Mouse (Mus musculus) mammary gland, adult 2 months (tissue): ENCODE data around the gene H2-T23. TPM values are rescaled to one million over a fixed set of nuclear protein-coding genes. Genes with fewer than 3 reads are reported as not detected.

Source experiments
- polyA plus RNA-seq: library from polyadenylated mRNA; depleted of rRNA; stranded (reverse); fragments of >200 nt; gene quantifications from 2 replicates; pipeline ENCODE4 v1.2.3, GENCODE M21; 2012; ENCODE audit warnings: low replicate concordance; rRNA removed

The H2-T23 gene
- 279 and 344 TPM in 2 replicates for polyA plus RNA-seq

DNA sequence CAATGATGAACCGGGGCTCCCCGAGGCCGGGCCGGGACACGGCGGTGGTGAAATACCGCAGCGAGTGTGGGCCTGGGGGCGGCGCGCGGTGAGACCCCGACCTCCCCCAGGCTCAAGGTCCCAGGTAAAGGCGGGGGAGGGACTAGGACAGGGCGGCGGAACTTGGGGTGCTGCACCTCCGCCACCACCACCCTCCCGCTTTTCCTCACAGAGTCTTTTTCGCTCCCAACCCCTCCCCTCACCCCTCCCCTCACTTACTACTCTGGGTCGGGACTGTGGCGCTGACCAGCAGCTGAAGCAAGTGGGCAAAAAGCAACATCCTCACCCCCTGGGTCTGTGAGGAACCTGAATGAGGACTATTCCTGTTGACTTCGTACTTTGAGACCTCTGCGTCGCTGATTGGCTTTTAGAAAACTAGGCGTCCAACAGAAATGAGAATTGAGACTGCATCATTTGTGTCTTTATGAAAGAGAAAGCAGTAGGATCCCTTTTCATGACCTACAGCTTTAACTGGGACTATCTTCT lies at the start of gene H2-T23:
Gene H2-T23 (minus strand): TSS at position 505 of the 525 bp plus-strand sequence.

DNA sequence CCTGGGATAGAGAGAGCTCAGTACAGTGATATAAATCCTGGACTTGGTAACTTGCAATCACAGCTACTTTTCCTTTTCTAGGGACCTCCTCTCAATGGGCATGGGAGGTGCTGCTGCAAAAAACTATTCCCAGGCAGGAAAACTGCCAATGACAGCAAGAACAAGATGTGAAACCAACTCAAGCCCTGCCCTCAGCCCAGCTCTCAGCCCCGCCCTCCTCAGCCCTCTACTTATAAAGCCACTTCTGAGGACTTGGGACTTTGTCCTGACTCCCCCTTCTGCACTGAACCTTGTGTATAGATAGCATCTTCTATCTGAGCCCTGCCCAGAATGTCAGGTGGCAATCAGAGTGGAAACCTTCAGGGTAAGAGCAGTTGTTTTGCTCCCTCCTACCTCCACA lies 25.7 kb upstream of the H2-T23 start, which contains the start of gene Gm11127:
Gene Gm11127 (minus strand): TSS at position 10 of the 400 bp plus-strand sequence.

DNA sequence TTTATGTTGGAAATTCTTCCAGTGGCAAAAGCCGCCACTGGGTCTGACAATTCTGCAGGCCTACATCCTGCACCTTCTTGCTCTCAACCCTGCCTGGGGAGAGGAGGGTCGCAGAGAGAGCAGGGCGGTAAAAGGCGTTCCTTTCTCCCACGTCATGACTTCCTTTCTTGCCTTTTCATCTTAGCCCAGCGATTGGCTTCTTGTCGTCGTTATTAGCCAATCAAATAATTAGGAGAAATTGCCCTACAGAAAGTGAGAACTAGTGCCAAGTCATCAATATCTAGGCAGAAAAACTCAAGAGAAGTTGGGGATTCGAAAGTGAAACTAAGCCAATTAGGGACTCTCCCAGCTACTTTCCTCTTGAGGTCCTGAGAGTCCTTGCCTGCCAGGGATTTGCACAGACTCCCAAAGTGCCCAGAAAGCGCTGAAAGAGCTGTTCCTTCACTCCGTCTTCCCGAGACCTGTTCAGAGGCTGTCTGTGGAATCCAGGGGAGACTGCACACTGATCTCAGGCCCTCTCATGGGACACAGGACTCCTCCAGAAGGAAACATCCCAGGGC lies 10.0 kb upstream of the H2-T23 start, which contains the start of the genes H2-T22 and Gm6034:
Gene H2-T22 (minus strand): TSS at position 138 of the 560 bp plus-strand sequence.
Gene Gm6034 (plus strand): TSS at position 352 of the 560 bp plus-strand sequence.

DNA sequence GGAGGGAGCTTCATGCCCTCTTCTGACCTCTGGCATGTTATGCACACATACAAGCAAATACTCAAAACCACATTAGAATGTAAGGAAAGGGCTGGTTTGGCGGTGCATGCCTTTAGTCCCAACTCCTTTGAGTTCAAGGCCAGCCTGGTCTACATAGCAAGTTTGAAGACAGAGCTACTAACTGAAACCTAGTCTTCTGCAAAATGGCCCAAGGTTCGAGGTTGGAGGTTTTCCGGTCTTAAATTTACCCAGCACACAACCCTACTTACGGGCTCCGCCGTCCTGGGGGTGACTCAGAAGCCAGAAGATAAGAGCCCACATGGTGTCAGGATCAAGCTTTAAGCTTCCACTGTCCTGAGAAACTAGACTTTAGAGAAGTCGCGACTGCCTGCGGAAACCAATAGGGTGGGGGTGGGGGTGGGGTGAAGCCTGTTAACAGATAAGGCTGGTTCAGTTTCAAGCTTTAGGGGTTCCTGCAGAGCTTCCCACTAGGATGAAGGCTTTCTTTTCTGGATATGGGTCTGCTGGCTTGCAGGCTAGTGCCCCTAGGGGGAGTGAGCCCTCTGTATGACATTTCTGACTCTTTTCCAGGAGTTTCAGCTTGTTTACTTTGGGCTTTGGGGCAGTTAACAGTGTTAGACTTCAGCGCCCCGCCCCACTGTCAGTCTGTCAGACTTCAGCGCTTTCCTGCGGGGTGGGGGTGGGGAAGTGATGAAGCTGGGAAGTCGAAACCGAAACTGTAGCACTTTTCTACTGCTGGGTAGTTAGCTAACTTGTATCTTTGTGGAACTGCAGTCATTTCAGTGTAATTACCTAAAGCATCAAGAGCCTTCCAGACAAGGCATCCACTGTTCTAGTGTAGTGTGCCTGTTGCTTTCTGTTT lies 12.2 kb downstream of the H2-T23 start, which contains the start of gene H2-T24:
Gene H2-T24 (minus strand): TSS at position 370 of the 883 bp plus-strand sequence.

Other genes starting within 250 kb of the H2-T23 start
- 16.7 and 21.8 TPM in 2 replicates for gene Ier3, start 211.2 kb downstream of the H2-T23 start, polyA plus RNA-seq
- 63.0 and 72.5 TPM in 2 replicates for gene Flot1, start 209.6 kb downstream of the H2-T23 start, polyA plus RNA-seq
- 364 and 441 TPM in 2 replicates for gene Tubb5, start 194.5 kb downstream of the H2-T23 start, polyA plus RNA-seq
- 9.6 and 11.0 TPM in 2 replicates for gene Mdc1, start 191.3 kb downstream of the H2-T23 start, polyA plus RNA-seq
- 34.4 and 39.7 TPM in 2 replicates for gene Nrm, start 171.5 kb downstream of the H2-T23 start, polyA plus RNA-seq
- gene Ppp1r18, start 167.3 kb downstream of the H2-T23 start, polyA plus RNA-seq, result 78.6 and 130 TPM in 2 replicates
- gene Dhx16, start 153.0 kb downstream of the H2-T23 start, polyA plus RNA-seq, result 57.7 and 68.8 TPM in 2 replicates
- gene 2310061I04Rik, start 135.4 kb downstream of the H2-T23 start, polyA plus RNA-seq, result 74.6 and 74.7 TPM in 2 replicates
- 63.9 and 77.1 TPM in 2 replicates for gene Atat1, start 122.8 kb downstream of the H2-T23 start, polyA plus RNA-seq
- 79.5 and 120 TPM in 2 replicates for gene Mrps18b, start 116.5 kb downstream of the H2-T23 start, polyA plus RNA-seq
- 26.1 and 34.0 TPM in 2 replicates for gene Ppp1r10, start 116.4 kb downstream of the H2-T23 start, polyA plus RNA-seq
- 55.9 and 71.4 TPM in 2 replicates for gene Abcf1, start 63.1 kb downstream of the H2-T23 start, polyA plus RNA-seq
- gene Gnl1, start 53.0 kb downstream of the H2-T23 start, polyA plus RNA-seq, result 20.7 and 37.2 TPM in 2 replicates
- gene Prr3, start 52.6 kb downstream of the H2-T23 start, polyA plus RNA-seq, result 22.1 and 26.9 TPM in 2 replicates
- 8.3 and 9.4 TPM in 2 replicates for gene H2-T24, start 12.3 kb downstream of the H2-T23 start, polyA plus RNA-seq
- gene H2-T22, start 9.9 kb upstream of the H2-T23 start, polyA plus RNA-seq, result 100 and 107 TPM in 2 replicates
- 0.20 TPM in 1 of 2 replicates, not detected in the other for gene Gm6034, start 10.1 kb upstream of the H2-T23 start, polyA plus RNA-seq
- 0.18 TPM in 1 of 2 replicates, not detected in the other for gene Gm11127, start 25.5 kb upstream of the H2-T23 start, polyA plus RNA-seq
- 0.57 and 0.60 TPM in 2 replicates for gene Gm19684, start 88.8 kb upstream of the H2-T23 start, polyA plus RNA-seq
- 0.17 and 0.23 TPM in 2 replicates for gene Gm7030, start 96.6 kb upstream of the H2-T23 start, polyA plus RNA-seq
- gene Gm8909, start 135.7 kb upstream of the H2-T23 start, polyA plus RNA-seq, result 0.17 TPM in 1 of 2 replicates, not detected in the other
- 0.07 TPM in 1 of 2 replicates, not detected in the other for gene H2-T3, start 157.4 kb upstream of the H2-T23 start, polyA plus RNA-seq
- 54.3 and 107 TPM in 2 replicates for gene Rpp21, start 225.2 kb upstream of the H2-T23 start, polyA plus RNA-seq
- 12.0 and 17.1 TPM in 2 replicates for gene Trim39, start 239.4 kb upstream of the H2-T23 start, polyA plus RNA-seq